In genomic region chr2:81439082-81439481, GRCm38 (mm10) we compare ENCODE assay signal across 18 mouse cellular contexts.
DNase-seq lines count a peak whose midpoint lies in the region; ATAC-seq and TF ChIP-seq lines count a peak whose summit lies in the region.
"Had no signal": no experiment of that assay in that cellular context is flagged by ENCODE, and none has a peak within 500 bp of the region (broad histone marks: within the 10 kb centered on the region; RNA-seq: fewer than 3 reads in every experiment).

No protein-coding gene starts in this region.

- TF ChIP-seq CTCF in midbrain, postnatal 0 days (IDR thresholded peaks at IDR 0.05): no peak

- H3K9me3 ChIP-seq in midbrain, embryonic 14.5 days (ENCODE audit: control insufficient read depth, low read length): no peaks in the 10 kb centered on the region
- no peaks in the 10 kb centered on the region for H3K9me3 ChIP-seq in midbrain, embryonic 10.5 days (replicated peaks)
- H3K9me3 ChIP-seq in midbrain, postnatal 0 days (ENCODE audit: low read length): no peaks in the 10 kb centered on the region
- H3K9me3 ChIP-seq: embryonic facial prominence, embryonic 10.5 days; forebrain, embryonic 13.5 days; heart, embryonic 12.5 days; hindbrain, embryonic 10.5 days had no signal

- ATAC-seq in frontal cortex, adult (ENCODE audit: low TSS enrichment): peak; percentile 51; the same call in 1 of the 2 replicates
- no peak for ATAC-seq in midbrain, embryonic 14.5 days (ENCODE audit: low FRiP score, low TSS enrichment)
- 0 out of 2 replicates have a peak, but pooled peaks have one; percentile 41 for ATAC-seq in midbrain, postnatal 0 days (ENCODE audit: low FRiP score)
- ATAC-seq: forebrain, embryonic 13.5 days had no signal

- H3K9ac ChIP-seq in midbrain, embryonic 14.5 days (replicated peaks; ENCODE audit: low read length): no peak overlapping the region
- H3K9ac ChIP-seq in midbrain, postnatal 0 days (replicated peaks; ENCODE audit: low read length, poor library complexity, severe bottlenecking): no peak overlapping the region
- H3K9ac ChIP-seq: forebrain, embryonic 13.5 days; heart, embryonic 12.5 days; hindbrain, embryonic 14.5 days had no signal

- H3K4me2 ChIP-seq in midbrain, embryonic 14.5 days (ENCODE audit: low read length): no peak overlapping the region
- H3K4me2 ChIP-seq in midbrain, postnatal 0 days (ENCODE audit: low read depth, low read length, poor library complexity, severe bottlenecking): no peak overlapping the region
- H3K4me2 ChIP-seq: forebrain, embryonic 13.5 days; heart, embryonic 12.5 days; hindbrain, embryonic 14.5 days had no signal

- H3K36me3 ChIP-seq in midbrain, embryonic 14.5 days (ENCODE audit: control insufficient read depth, insufficient read depth, low read length): no peaks in the 10 kb centered on the region
- no peaks in the 10 kb centered on the region for H3K36me3 ChIP-seq in midbrain, embryonic 10.5 days
- H3K36me3 ChIP-seq in midbrain, postnatal 0 days (ENCODE audit: insufficient read depth, low read length): no peaks in the 10 kb centered on the region
- H3K36me3 ChIP-seq: embryonic facial prominence, embryonic 10.5 days; heart, embryonic 12.5 days; hindbrain, embryonic 10.5 days had no signal

- H3K4me1 ChIP-seq in midbrain, embryonic 14.5 days (ENCODE audit: control insufficient read depth, insufficient read depth, low read length): no peaks in the 10 kb centered on the region
- H3K4me1 ChIP-seq in midbrain, embryonic 10.5 days: no peaks in the 10 kb centered on the region
- H3K4me1 ChIP-seq in midbrain, postnatal 0 days (ENCODE audit: insufficient read depth, low read length): no peaks in the 10 kb centered on the region
- H3K4me1 ChIP-seq: embryonic facial prominence, embryonic 10.5 days; forebrain, embryonic 13.5 days; heart, embryonic 12.5 days; hindbrain, embryonic 10.5 days had no signal

- no peak overlapping the region for H3K4me3 ChIP-seq in midbrain, embryonic 14.5 days (replicated peaks; ENCODE audit: low read depth, low read length)
- no peak overlapping the region for H3K4me3 ChIP-seq in midbrain, embryonic 10.5 days
- no peak overlapping the region for H3K4me3 ChIP-seq in midbrain, postnatal 0 days (ENCODE audit: low read depth, low read length)
- H3K4me3 ChIP-seq: embryonic facial prominence, embryonic 10.5 days; forebrain, embryonic 13.5 days; heart, embryonic 12.5 days; hindbrain, embryonic 10.5 days had no signal

- 78% methylated on average over 11 of the region's 11 CpGs for WGBS in midbrain, embryonic 14.5 days
- WGBS in midbrain, embryonic 10.5 days: 90% methylated on average over 11 of the region's 11 CpGs
- 68% methylated on average over 11 of the region's 11 CpGs for WGBS in midbrain, postnatal 0 days

- H3K27ac ChIP-seq in midbrain, embryonic 14.5 days (replicated peaks; ENCODE audit: low read depth, low read length): no peak overlapping the region
- H3K27ac ChIP-seq in midbrain, embryonic 10.5 days (replicated peaks): no peak overlapping the region
- no peak overlapping the region for H3K27ac ChIP-seq in midbrain, postnatal 0 days (ENCODE audit: low read depth, low read length)
- H3K27ac ChIP-seq: embryonic facial prominence, embryonic 10.5 days; forebrain, embryonic 13.5 days; hindbrain, embryonic 10.5 days; hindbrain, embryonic 14.5 days had no signal

- no peak for DNase-seq in frontal cortex, postnatal 36 days (ENCODE audit: low spot score in 2 of 2)
- DNase-seq in midbrain, embryonic 14.5 days: peak; percentile 6
- no peak for DNase-seq in midbrain, embryonic 10.5 days (ENCODE audit: low spot score)
- DNase-seq in 3T3-L1 (ENCODE audit: low read depth, low spot score): peak; percentile 39
- no peak for DNase-seq in midbrain, postnatal 0 days (ENCODE audit: low spot score)
- no peak for DNase-seq in neural tube, embryonic 10.5 days (ENCODE audit: extremely low spot score, low spot score)
- DNase-seq: adrenal gland, adult 2 months; adrenal gland, postnatal 25 days; cerebellum, adult 2 months; cerebellum, postnatal 10 days; gastrocnemius, postnatal 14 days had no signal

- H3K27me3 ChIP-seq in midbrain, embryonic 14.5 days (ENCODE audit: control insufficient read depth, insufficient read depth, low read length): no peaks in the 10 kb centered on the region
- H3K27me3 ChIP-seq in midbrain, embryonic 10.5 days (ENCODE audit: low read depth, poor library complexity, severe bottlenecking): no peaks in the 10 kb centered on the region
- H3K27me3 ChIP-seq in midbrain, postnatal 0 days (ENCODE audit: insufficient read depth, low read length): no peaks in the 10 kb centered on the region
- H3K27me3 ChIP-seq: CH12.LX; forebrain, embryonic 13.5 days; heart, embryonic 12.5 days had no signal

Comparison
In these comparisons a context has a peak if more than half of its experiments do, and no peak if none do; other contexts are left out.
1. DNase-seq: peak in midbrain, embryonic 14.5 days (single experiment) and 3T3-L1 (single experiment); none in frontal cortex, postnatal 36 days (0 of 2), midbrain, embryonic 10.5 days (single experiment), midbrain, postnatal 0 days (single experiment) and neural tube, embryonic 10.5 days (single experiment).